ENCODE assay signal across 23 mouse cellular contexts in the genomic region with DNA sequence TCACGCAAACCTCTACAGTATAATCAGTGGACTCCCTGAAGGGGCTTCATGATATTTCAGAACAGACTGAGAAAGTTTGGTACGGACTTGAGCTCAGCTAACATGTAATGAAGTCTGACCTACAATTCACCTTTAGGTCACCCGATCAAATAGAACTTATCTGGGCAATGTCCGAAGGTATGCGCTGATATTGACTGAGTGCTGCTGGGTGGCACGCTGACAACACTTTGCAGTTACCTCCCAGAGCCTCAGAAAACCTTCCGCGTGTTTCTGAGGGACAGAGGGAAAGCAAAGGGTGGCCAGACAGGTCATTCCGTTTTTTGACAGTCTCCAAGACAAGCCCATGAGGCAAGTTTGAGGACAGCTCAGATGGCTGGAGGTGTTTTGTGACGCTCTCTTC.
"Had no signal": no experiment of that assay in that cellular context is flagged by ENCODE, and none has a peak within 500 bp of the region (broad histone marks: within the 10 kb centered on the region; RNA-seq: fewer than 3 reads in every experiment).

No protein-coding gene starts in this region.

- H3K9me3 ChIP-seq: limb, embryonic 12.5 days; limb, embryonic 15.5 days; lung, embryonic 15.5 days; midbrain, embryonic 10.5 days; midbrain, embryonic 13.5 days; neural tube, embryonic 13.5 days; stomach, embryonic 15.5 days had no signal

- H3K9ac ChIP-seq: limb, embryonic 12.5 days; limb, embryonic 15.5 days; liver, embryonic 14.5 days; lung, embryonic 15.5 days; midbrain, embryonic 13.5 days; neural tube, embryonic 13.5 days; stomach, embryonic 15.5 days had no signal

- DNase-seq: kidney, adult 18-20 months; kidney, adult 9 months; kidney, postnatal 14 days; kidney, postnatal 4 days; left cerebral cortex, postnatal 4 days; lung, postnatal 10 days; lung, postnatal 36 days; retina, postnatal 1 day; right cerebral cortex, postnatal 25 days; spleen, adult 18-20 months; thymus, adult 18-20 months; thymus, postnatal 36 days had no signal

- H3K27me3 ChIP-seq: limb, embryonic 15.5 days; lung, embryonic 15.5 days; megakaryocyte, embryonic 14.5 days; midbrain, embryonic 13.5 days; neural tube, embryonic 13.5 days; stomach, embryonic 15.5 days had no signal

- H3K36me3 ChIP-seq: limb, embryonic 12.5 days; limb, embryonic 15.5 days; lung, embryonic 15.5 days; midbrain, embryonic 10.5 days; midbrain, embryonic 13.5 days; neural tube, embryonic 13.5 days; stomach, embryonic 15.5 days had no signal

- H3K27ac ChIP-seq: limb, embryonic 12.5 days; limb, embryonic 15.5 days; liver, embryonic 14.5 days; lung, embryonic 15.5 days; midbrain, embryonic 10.5 days; midbrain, embryonic 13.5 days; neural tube, embryonic 13.5 days; stomach, embryonic 15.5 days had no signal

- H3K4me2 ChIP-seq: limb, embryonic 12.5 days; limb, embryonic 15.5 days; lung, embryonic 15.5 days; midbrain, embryonic 13.5 days; neural tube, embryonic 13.5 days; stomach, embryonic 15.5 days had no signal

- ATAC-seq: midbrain, embryonic 13.5 days; midbrain, embryonic 16.5 days had no signal

- H3K4me3 ChIP-seq: limb, embryonic 12.5 days; limb, embryonic 15.5 days; lung, embryonic 15.5 days; megakaryocyte, embryonic 14.5 days; midbrain, embryonic 10.5 days; midbrain, embryonic 13.5 days; myocyte; neural tube, embryonic 13.5 days; stomach, embryonic 15.5 days had no signal

- H3K4me1 ChIP-seq: limb, embryonic 15.5 days; lung, embryonic 15.5 days; megakaryocyte, embryonic 14.5 days; midbrain, embryonic 10.5 days; midbrain, embryonic 13.5 days; neural tube, embryonic 13.5 days; stomach, embryonic 15.5 days had no signal
